Comparison of ENCODE assay signal across 16 mouse cellular contexts in genomic region chr3:145874126-145874525, GRCm38 (mm10). TPM values are rescaled to one million over a fixed set of nuclear protein-coding genes. Genes with fewer than 3 reads are reported as not detected.
DNase-seq lines count a peak whose midpoint lies in the region; ATAC-seq and TF ChIP-seq lines count a peak whose summit lies in the region.
"Had no signal": no experiment of that assay in that cellular context is flagged by ENCODE, and none has a peak within 500 bp of the region (broad histone marks: within the 10 kb centered on the region; RNA-seq: fewer than 3 reads in every experiment).

No protein-coding gene starts in this region.

- H3K27me3 ChIP-seq in heart, adult 2 months (ENCODE audit: control insufficient read depth, insufficient read depth, low read length), result no peaks in the 10 kb centered on the region
- H3K27me3 ChIP-seq in heart, embryonic 16.5 days (ENCODE audit: control insufficient read depth, insufficient read depth, low read length), result no peaks in the 10 kb centered on the region

- peak; percentile 41; the same call in 1 of the 2 replicates for ATAC-seq in heart, embryonic 16.5 days (replicated peaks; ENCODE audit: extremely low read depth, insufficient read depth, low FRiP score)
- ATAC-seq: forebrain, embryonic 16.5 days; midbrain, embryonic 16.5 days had no signal

- peak; percentile 57; the same call in 1 of the 2 replicates for TF ChIP-seq EP300 in heart, adult 2 months (IDR thresholded peaks at IDR 0.05; ENCODE audit: insufficient read depth, low read depth, low read length)

- peaks cover 2% of the 10 kb centered on the region; the same call in 1 of the 2 replicates for H3K36me3 ChIP-seq in heart, adult 2 months (ENCODE audit: control insufficient read depth, insufficient read depth, low read length)
- H3K36me3 ChIP-seq in heart, embryonic 16.5 days (ENCODE audit: control insufficient read depth, insufficient read depth), result no peaks in the 10 kb centered on the region
- H3K36me3 ChIP-seq: embryonic facial prominence, embryonic 10.5 days; G1E; limb, embryonic 13.5 days had no signal

- 37% methylated on average over 4 of the region's 4 CpGs for WGBS in heart, adult 2 months
- whole genome bisulfite sequencing in heart, embryonic 16.5 days, result 46% methylated on average over 4 of the region's 4 CpGs

- DNase-seq in heart, adult 2 months, result peak; percentile 52 to 74
- DNase-seq in heart, postnatal 25 days (ENCODE audit: low spot score), result no peak
- peak; percentile 27 for DNase-seq in brain, adult 2 months (ENCODE audit: low read depth, low spot score)
- DNase-seq in gastrocnemius, adult 2 months, result peak; percentile 86
- DNase-seq in right cerebral cortex, postnatal 14 days, result no peak
- DNase-seq in natural killer cell, adult 2 months (ENCODE audit: low spot score in 2 of 2), result no peak
- DNase-seq: adrenal gland, adult 2 months; kidney, adult 8-10 months; right cerebral cortex, postnatal 25 days had no signal

- no peak overlapping the region for H3K9ac ChIP-seq in heart, adult 2 months (ENCODE audit: low read depth, low read length)
- no peak overlapping the region for H3K9ac ChIP-seq in heart, embryonic 16.5 days (ENCODE audit: low read length)
- H3K9ac ChIP-seq: limb, embryonic 13.5 days had no signal

- H3K4me2 ChIP-seq in heart, embryonic 16.5 days (ENCODE audit: low read depth, low read length), result no peak overlapping the region
- H3K4me2 ChIP-seq: limb, embryonic 13.5 days had no signal

- H3K27ac ChIP-seq in heart, adult 2 months, result peak overlapping the region; percentile 81
- peak overlapping the region; percentile 85 for H3K27ac ChIP-seq in gastrocnemius, adult 2 months
- H3K27ac ChIP-seq in heart, embryonic 16.5 days (ENCODE audit: low read length), result peak overlapping the region; percentile 44
- H3K27ac ChIP-seq: embryonic facial prominence, embryonic 10.5 days; limb, embryonic 13.5 days had no signal

- TF ChIP-seq POLR2A in heart, adult 2 months (IDR thresholded peaks at IDR 0.05; ENCODE audit: insufficient read depth, low read depth, low read length), result no peak

- no peaks in the 10 kb centered on the region for H3K9me3 ChIP-seq in heart, embryonic 16.5 days (replicated peaks; ENCODE audit: control insufficient read depth, low read length)
- H3K9me3 ChIP-seq: embryonic facial prominence, embryonic 10.5 days; G1E; limb, embryonic 13.5 days had no signal

- TF ChIP-seq CTCF in heart, adult 2 months (IDR thresholded peaks at IDR 0.05), result no peak
- TF ChIP-seq CTCF in gastrocnemius, adult 2 months (IDR thresholded peaks at IDR 0.05), result no peak

- intact Hi-C loops in heart, adult 2 months (cut with DNase I), result no loop called here
- intact Hi-C loops in heart, postnatal 25 days (cut with DNase I), result no loop called here
- intact Hi-C loops in gastrocnemius, adult 2 months (cut with DNase I), result no loop called here

- H3K4me1 ChIP-seq in heart, adult 2 months (ENCODE audit: control insufficient read depth, insufficient read depth, low read length), result peaks cover 6% of the 10 kb centered on the region
- H3K4me1 ChIP-seq in heart, embryonic 16.5 days (ENCODE audit: control insufficient read depth, insufficient read depth, low read length), result peaks cover 11% of the 10 kb centered on the region

- H3K4me3 ChIP-seq in heart, adult 2 months, result no peak overlapping the region
- H3K4me3 ChIP-seq in gastrocnemius, adult 2 months, result no peak overlapping the region
- no peak overlapping the region for H3K4me3 ChIP-seq in heart, embryonic 16.5 days (ENCODE audit: low read length)
- H3K4me3 ChIP-seq: embryonic facial prominence, embryonic 10.5 days; erythroblast, embryonic 14.5 days; limb, embryonic 13.5 days had no signal

- H3K79me2 ChIP-seq in heart, adult 2 months (replicated peaks; ENCODE audit: control insufficient read depth, insufficient read depth, low read length), result no peaks in the 10 kb centered on the region

RNA-seq across cellular contexts. Expression of gene Bcl10, which starts 48.5 kb away (rescaled TPM):
- total RNA-seq in heart, adult 2 months (2021), result 10 to 100 TPM; 17.7 to 19.3 TPM
- polyA plus RNA-seq in heart, adult 2 months (2012; rRNA removed), result 11.0 and 14.0 TPM in 2 replicates
- total RNA-seq in heart, postnatal 25 days (2021), result 10 to 100 TPM; 18.1 to 20.4 TPM
- 1 to 10 TPM; 9.6 to 9.8 TPM for total RNA-seq in gastrocnemius, adult 2 months (2021)
- polyA plus RNA-seq in heart, embryonic 16.5 days (2015; fragmentation: Nextera tagmentation; extraction: Ambion mirVana), result 41.8 and 49.1 TPM in 2 replicates

Comparison
In these comparisons a context has a peak if more than half of its experiments do, and no peak if none do; other contexts are left out.
1. DNase-seq: peak in heart, adult 2 months (2 of 2), brain, adult 2 months (single experiment) and gastrocnemius, adult 2 months (single experiment); none in heart, postnatal 25 days (single experiment), right cerebral cortex, postnatal 14 days (single experiment) and natural killer cell, adult 2 months (0 of 2).
2. Peak in every context shown above with its lines, with median percentiles within 50 percentile points of each other: H3K27ac ChIP-seq.